Mouse (Mus musculus): ENCODE measurements at regions not wholly inside any gene's neighbourhood (a gene's known extent, or its start where the extent isn't known, plus 50 kb on each side); places are given as distances from the start of the nearest gene placed in this dataset.

DNA sequence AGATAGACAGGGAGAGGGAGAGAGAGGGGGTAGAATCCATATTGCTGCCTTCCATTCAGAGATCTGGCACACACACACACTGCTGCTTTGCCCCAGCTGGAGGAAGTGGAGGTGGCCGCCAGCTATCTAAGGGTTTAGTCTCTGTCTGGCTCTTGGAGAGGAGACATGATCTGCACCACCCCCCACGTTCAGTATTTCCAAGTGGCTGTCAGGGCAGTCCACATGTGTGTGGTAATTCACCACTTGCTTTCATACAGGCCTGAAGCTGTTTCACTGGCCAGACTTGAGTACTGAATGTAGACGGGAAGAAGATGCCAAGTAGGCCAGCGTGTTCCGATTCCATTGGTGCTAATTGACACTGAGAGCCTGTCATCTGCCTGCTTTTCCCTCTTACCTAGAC, 501.0 kb upstream of the Gm765 start:
- TF ChIP-seq POLR2A (IDR thresholded peaks at IDR 0.05; ENCODE audit: control insufficient read depth, low read depth, low read length) (no peak), CTCF (IDR thresholded peaks at IDR 0.05; ENCODE audit: control insufficient read depth, insufficient read depth, insufficient replicate concordance, low read depth, low read length) (no peak)

All from testis, adult 2 months (tissue).